Mouse (Mus musculus) bone marrow, adult 2 months (tissue): ENCODE measurements around the gene Zbtb16. TPM values are rescaled to one million over a fixed set of nuclear protein-coding genes. Genes with fewer than 3 reads are reported as not detected.

Experiments
- H3K27ac ChIP-seq: fragments of 200-500 bp; 2 replicates; pipeline ENCODE4 v1.5.1; 2012; ENCODE audit warnings: low read depth, mild to moderate bottlenecking, control low read depth, inconsistent platforms, low read length; ENCODE audit not compliant: control insufficient read depth, poor library complexity, insufficient read depth
- H3K4me1 ChIP-seq: fragments of 200-500 bp; 2 replicates; pipeline ENCODE4 v1.6.1; 2011; ENCODE audit warnings: low read length; ENCODE audit not compliant: control insufficient read depth, insufficient read depth
- H3K4me3 ChIP-seq: fragments of 200-500 bp; replicated peaks from 2 replicates; pipeline ENCODE3; 2011; ENCODE audit warnings: mild to moderate bottlenecking, low read depth, low read length, control low read depth; ENCODE audit not compliant: control insufficient read depth
- CTCF ChIP-seq: fragments of 200-500 bp; IDR thresholded peaks from 2 replicates; pipeline ENCODE4 v1.5.1; 2011; ENCODE audit warnings: low read length, control low read depth; ENCODE audit not compliant: control insufficient read depth, insufficient read depth
- POLR2A ChIP-seq: fragments of 200-500 bp; IDR thresholded peaks from 2 replicates; pipeline ENCODE4 v1.6.1; 2011; ENCODE audit warnings: low read depth, mild to moderate bottlenecking, control low read depth, low read length, borderline replicate concordance; ENCODE audit not compliant: control insufficient read depth
- WGBS: fragments of 180-500 bp; shearing (Covaris S2); methylation state at CpG from one replicate; pipeline ENCODE4 v1.1.7; 2018; 5-methylcytosine and 5-hydroxymethylcytosine counted together
- polyA plus RNA-seq: library from polyadenylated mRNA; stranded (reverse); fragments of >200 nt; gene quantifications from 2 replicates; pipeline ENCODE4 v1.2.4, GENCODE M21; 2011; ENCODE audit warnings: low replicate concordance; ENCODE audit not compliant: missing spikeins, insufficient read depth, insufficient read length

Gene Zbtb16
- polyA plus RNA-seq, 1 experiment: 7.5 TPM

DNA sequence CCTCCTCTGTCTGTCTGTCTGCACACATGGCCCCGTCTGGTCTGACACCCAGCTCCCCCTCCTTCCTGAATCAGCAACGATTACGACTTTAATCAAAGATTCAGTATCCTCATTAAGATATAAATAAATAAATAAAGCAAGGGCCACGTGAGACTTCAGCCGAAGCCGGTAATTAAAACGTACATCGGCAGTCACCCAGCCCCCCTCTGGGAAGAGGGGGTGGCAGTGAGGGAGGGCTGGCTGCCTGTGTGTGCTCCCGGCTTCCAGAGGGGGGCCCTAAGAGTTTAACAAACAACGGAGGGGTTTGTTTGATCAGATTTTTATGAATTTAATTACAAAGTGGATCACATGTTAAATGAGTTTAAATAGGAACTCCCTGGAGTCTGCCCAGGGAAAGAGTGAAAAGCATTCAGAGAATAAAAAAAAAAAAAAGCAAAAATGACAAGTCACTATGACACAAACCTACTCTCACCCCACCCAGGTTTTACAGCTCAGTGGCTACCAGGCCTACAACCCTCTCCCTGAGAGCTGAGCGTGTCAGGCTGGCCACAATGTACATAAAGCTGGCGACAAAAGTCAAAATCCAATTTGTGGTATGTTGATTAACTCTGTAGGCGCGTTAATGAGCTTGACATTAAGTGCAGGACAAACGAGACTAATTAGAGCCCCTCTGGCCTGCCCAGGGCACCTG, 173.5 kb downstream of the Zbtb16 start:
- Histone ChIP-seq H3K4me3 (no peak overlapping the region), H3K27ac (no peak overlapping the region), H3K4me1 (no peaks in the 10 kb centered on the region)
- TF ChIP-seq POLR2A (no peak), CTCF (no peak)
- 73% methylated on average over 15 of the region's 15 CpGs for WGBS

DNA sequence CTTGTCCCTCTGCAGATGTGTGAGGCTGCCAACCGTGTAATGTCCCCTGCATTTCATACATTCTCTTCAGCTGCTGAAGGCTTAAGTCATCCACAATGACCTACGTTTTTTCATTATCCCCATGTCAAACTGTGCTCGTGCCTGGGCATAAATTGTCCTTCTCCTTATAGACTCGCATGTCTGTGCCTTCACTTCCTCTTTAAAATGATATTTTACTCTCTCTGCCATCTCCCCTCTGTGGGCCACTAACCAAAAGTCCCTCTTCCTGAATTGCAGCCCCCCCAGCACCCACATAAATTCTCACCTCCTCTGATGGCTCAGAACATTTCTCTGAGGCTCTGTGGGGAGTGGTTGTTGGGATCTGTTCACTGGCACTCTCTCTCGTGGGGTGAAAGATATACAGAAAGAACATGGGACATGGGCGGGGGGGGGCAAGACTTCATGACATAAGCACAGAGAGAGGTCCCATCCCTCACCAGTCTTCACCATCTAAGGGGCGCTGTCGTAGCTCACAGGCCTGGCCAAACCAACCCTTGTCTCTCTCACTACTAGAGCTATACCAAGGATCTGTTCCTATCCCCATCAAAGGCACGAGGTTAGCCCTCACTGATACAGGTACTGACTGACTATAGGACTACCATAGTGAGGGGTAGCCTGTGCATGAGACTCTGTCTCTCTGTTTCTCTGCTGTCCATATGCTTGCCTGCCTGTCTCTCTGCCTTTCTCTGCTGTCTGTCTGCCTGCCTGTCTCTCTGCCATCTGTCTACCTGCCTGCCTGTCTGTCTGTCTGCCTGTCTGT, 174.6 kb downstream of the Zbtb16 start:
- 42% methylated on average over 9 of the region's 9 CpGs for WGBS
- H3K4me1 ChIP-seq: no peaks in the 10 kb centered on the region
- TF ChIP-seq CTCF (no peak), POLR2A (no peak)
- H3K27ac ChIP-seq: no peak overlapping the region; the same call in 1 of the 2 replicates
- H3K4me3 ChIP-seq: no peak overlapping the region

DNA sequence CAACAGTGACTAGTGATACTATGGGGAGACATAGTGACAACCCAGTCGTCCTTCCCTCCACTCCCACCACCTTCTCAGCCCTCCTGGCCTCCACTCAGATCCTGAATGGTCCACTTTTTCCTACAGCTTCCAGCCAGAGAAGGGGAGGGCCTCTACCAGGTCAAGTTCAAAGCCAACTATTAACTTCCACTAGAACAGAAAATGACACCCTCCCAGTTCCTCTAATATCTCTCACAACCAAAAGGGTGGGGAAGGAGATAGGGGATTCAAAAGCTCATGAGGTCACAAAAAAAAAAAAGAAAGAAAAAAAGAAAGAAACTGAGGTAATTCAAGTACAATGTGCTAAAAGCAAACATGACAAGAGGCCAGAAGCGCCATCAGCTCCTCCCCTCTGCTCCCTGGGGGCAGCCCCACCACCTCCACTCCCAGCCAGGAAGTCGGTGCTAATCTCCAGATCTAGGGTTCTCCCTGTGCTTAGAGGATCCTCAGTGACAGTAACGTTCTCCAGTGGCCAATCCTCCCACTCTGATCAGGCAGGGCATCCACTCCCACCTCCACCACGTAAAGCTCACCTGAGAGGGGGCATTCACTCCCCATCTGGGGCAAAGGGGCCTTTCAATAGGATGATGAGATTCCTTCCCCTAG, 180.4 kb downstream of the Zbtb16 start:
- no peak for TF ChIP-seq CTCF
- no peak for TF ChIP-seq POLR2A
- 33% methylated on average over 5 of the region's 5 CpGs for WGBS
- Histone ChIP-seq H3K4me1 (peaks cover 1% of the 10 kb centered on the region; the same call in 1 of the 2 replicates), H3K27ac (no peak overlapping the region), H3K4me3 (no peak overlapping the region)

DNA sequence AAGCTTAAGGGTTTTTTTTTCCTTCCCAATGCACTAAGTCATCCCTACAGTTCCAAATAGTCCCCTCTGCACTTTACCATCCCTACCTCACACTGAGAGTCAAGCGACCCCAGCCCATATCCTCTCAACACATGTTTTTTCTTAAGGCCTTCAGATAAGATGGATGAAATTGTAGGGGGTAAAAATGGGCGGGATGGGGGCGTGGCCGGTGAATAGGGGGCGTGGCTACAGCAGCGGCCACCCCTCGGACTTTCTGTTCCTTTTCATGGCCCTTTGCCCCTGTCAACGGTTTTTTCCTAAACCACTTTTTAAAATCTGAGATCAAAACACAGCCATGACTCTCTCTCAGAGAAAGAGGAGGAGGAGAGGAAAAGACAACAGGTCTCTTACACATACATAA, 181.3 kb downstream of the Zbtb16 start:
- Histone ChIP-seq H3K4me1 (peaks cover 1% of the 10 kb centered on the region; the same call in 1 of the 2 replicates), H3K4me3 (no peak overlapping the region)
- 30% methylated on average over 8 of the region's 8 CpGs for WGBS

DNA sequence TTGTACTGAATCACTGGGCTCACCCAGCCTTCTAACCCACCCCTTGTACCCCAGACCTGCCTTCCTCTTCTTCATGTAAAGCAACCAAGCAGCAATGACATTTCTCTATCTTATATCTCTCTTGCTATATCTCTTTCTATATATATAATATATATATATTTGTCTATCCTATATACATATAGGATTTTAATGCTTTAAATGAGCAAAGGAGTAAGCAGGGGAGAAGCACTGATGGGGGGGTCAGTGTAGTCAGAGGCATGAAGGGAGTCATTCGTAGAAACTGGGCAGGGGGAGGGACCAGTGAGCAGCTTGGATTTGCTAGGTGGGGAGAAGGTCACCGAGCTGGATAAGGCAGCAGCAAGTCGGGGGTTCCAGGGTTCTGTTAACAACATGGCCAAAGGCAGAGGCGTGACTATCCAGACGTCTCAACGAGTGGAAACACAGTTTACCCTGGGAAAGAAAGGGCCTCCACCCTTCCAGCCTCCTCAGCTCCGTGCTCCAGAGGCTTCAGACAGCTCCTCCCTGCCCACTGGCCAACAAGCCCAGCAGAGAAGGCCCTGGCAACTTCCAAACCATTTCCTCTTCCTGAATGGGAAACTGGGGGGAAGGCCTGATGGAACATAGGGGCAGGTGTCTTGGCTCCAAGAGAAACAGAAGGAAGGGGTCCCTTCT, 182.5 kb downstream of the Zbtb16 start:
- TF ChIP-seq CTCF (no peak), POLR2A (no peak)
- H3K4me3 ChIP-seq: no peak overlapping the region
- H3K4me1 ChIP-seq: peaks cover 1% of the 10 kb centered on the region; the same call in 1 of the 2 replicates
- H3K27ac ChIP-seq: no peak overlapping the region
- WGBS: 75% methylated on average over 7 of the region's 7 CpGs

More for the DNA sequence above, 181.3 kb downstream of the Zbtb16 start:
- H3K27ac ChIP-seq: no peak overlapping the region
- TF ChIP-seq CTCF: no peak
- no peak for TF ChIP-seq POLR2A

DNA sequence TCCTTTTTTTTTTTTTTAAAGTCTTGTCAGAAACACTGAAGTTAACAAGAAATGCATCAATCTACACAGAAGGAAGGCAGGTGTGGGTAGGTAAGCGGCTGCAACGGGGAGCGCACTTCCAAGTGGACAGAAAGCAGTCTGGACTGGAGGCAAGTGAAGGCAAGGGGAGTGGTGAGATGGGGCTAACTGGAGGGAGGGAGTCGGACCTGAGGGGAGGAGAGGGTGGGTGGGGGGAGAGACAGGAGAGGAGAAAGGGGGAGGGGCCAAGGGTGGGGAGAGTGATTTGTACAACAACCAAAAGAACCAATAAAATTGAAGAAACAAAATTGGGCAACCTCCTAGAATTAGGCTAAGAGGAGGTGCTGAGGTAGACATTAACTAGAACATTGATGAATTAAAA, 184.0 kb downstream of the Zbtb16 start:
- peaks cover 1% of the 10 kb centered on the region; the same call in 1 of the 2 replicates for H3K4me1 ChIP-seq
- TF ChIP-seq CTCF (no peak), POLR2A (no peak)
- no peak overlapping the region for H3K4me3 ChIP-seq
- H3K27ac ChIP-seq: no peak overlapping the region
- 87% methylated on average over 4 of the region's 4 CpGs for WGBS

DNA sequence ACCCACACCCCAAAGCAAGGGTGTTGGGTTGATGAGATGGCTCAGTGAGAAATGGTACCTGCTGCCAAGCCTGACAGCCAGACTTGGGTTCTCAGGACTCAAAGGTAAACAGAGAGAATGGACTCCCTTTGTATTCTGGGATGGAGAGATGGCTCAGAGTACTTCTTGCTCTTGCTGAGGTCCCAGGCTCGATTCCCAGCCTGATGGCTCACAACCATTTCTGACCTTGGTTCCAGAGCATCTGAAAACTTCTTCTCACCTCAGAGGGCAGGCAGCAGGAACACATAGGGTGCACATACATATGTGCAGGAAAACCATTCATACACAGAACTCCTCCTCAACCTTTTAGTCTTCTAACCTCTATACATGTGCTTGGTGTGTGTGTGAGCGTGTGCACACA, 185.2 kb downstream of the Zbtb16 start:
- Histone ChIP-seq H3K27ac (no peak overlapping the region), H3K4me1 (peaks cover 1% of the 10 kb centered on the region; the same call in 1 of the 2 replicates), H3K4me3 (no peak overlapping the region)
- no peak for TF ChIP-seq CTCF
- no peak for TF ChIP-seq POLR2A
- WGBS: 78% methylated on average over 2 of the region's 2 CpGs
